Mouse (Mus musculus): ENCODE data around the gene Eif5a. TPM values are rescaled to one million over a fixed set of nuclear protein-coding genes. Genes with fewer than 3 reads are reported as not detected.
A peak's percentile ranks its signal among the peaks of the same experiment; 100 is the strongest.

Eif5a gene
- polyA plus RNA-seq, 1 experiment, result 2,079 TPM

GRCm38 (mm10) chr11:69915667-69916627 is 5.8 kb downstream of the Eif5a start:
- peak overlapping the region; percentile 40 for H3K4me3 ChIP-seq (replicated peaks)
- peaks cover 68% of the 10 kb centered on the region for H3K4me1 ChIP-seq
- no peak for TF ChIP-seq FLI1 (IDR thresholded peaks at IDR 0.05; ENCODE audit: low read length)
- TF ChIP-seq GATA1 (IDR thresholded peaks at IDR 0.05; ENCODE audit: borderline replicate concordance, low read length), result no peak
- H3K36me3 ChIP-seq (replicated peaks; ENCODE audit: low read length), result peaks cover 73% of the 10 kb centered on the region
- H3K9me3 ChIP-seq, result no peaks in the 10 kb centered on the region
- no peaks in the 10 kb centered on the region for H3K27me3 ChIP-seq (replicated peaks)

DNA sequence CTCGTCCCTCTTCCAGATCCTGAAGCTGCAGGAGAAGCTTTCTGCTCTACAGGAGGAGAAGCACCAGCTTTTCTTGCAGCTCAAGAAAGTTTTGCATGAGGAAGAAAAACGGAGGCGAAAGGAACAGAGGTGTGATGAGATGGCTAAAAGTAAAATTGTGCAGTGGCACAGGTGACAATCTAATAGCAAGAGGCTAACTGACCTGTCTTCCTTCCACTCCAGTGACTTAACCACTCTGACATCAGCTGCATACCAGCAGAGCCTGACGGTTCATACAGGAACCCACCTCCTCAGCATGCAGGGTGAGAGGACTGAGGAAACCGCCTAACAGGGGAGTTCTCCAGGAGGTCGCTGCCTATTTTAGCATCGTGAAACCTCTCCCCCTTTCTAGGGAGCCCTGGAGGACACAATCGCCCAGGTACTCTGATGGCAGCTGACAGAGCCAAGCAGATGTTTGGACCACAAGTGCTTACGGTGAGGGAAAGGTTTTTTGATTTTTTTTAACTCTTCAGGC is 6.8 kb downstream of the Eif5a start:
- Histone ChIP-seq H3K9me3 (no peaks in the 10 kb centered on the region), H3K4me1 (peaks cover 68% of the 10 kb centered on the region), H3K36me3 (replicated peaks; ENCODE audit: low read length) (peaks cover 82% of the 10 kb centered on the region), H3K4me3 (replicated peaks) (peak overlapping the region; percentile 98), H3K27me3 (replicated peaks) (no peaks in the 10 kb centered on the region)
- TF ChIP-seq FLI1 (IDR thresholded peaks at IDR 0.05; ENCODE audit: low read length) (no peak), GATA1 (IDR thresholded peaks at IDR 0.05; ENCODE audit: borderline replicate concordance, low read length) (no peak)

GRCm38 (mm10) chr11:69914372-69914764 is 7.4 kb downstream of the Eif5a start:
- Histone ChIP-seq H3K4me1 (peaks cover 67% of the 10 kb centered on the region), H3K4me3 (replicated peaks) (peak overlapping the region; percentile 98), H3K27me3 (replicated peaks) (no peaks in the 10 kb centered on the region), H3K9me3 (no peaks in the 10 kb centered on the region), H3K36me3 (replicated peaks; ENCODE audit: low read length) (peaks cover 87% of the 10 kb centered on the region)
- TF ChIP-seq GATA1 (IDR thresholded peaks at IDR 0.05; ENCODE audit: borderline replicate concordance, low read length) (no peak), FLI1 (IDR thresholded peaks at IDR 0.05; ENCODE audit: low read length) (no peak)

DNA sequence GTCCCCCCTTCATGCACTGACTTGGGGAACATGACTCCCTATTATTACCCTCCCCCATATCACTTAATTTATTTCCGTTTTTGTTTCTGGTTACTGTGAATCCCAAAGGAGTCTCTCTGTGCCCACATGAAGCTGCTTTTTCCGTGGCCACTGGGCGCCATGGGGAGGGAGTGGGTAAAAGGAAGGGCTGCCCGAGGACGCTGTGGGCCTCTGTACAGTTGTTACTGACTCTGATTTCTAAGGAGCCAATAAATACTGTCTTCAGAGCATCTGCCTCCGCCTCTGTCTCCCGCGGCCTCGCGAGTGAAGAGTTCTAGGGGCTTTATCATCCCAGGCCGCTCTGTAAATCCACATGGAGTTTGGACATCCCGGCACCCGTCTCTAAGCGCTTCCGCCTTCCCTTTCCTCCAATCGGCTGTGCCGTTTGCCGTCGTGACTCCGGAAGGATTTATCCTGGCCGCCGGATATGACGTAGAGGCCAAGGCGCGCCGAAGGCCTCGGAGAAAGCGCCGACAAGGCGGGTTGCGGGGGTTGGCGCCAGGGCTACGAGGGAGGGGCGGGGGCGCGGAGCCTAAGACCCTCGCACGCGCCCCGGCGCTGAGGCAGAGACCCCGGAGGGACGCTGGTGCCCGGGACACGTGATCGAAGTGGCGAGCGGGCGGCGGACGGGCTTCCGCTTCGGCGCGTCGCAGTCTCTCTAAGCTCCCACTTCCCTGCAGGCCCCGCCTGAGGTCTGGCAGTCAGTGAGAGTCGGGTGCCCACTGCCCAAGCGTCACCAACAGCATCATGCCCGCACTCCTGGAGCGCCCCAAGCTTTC is 8.0 kb downstream of the Eif5a start, which contains the start of gene Gps2:
Gene Gps2 (plus strand): TSS at position 335 of the 818 bp plus-strand sequence.
- Histone ChIP-seq H3K27me3 (replicated peaks) (no peaks in the 10 kb centered on the region), H3K9me3 (no peaks in the 10 kb centered on the region), H3K4me1 (peaks cover 61% of the 10 kb centered on the region), H3K36me3 (replicated peaks; ENCODE audit: low read length) (peaks cover 87% of the 10 kb centered on the region), H3K4me3 (replicated peaks) (peak within 1 kb of the TSS; percentile 98)
- TF ChIP-seq FLI1 (IDR thresholded peaks at IDR 0.05; ENCODE audit: low read length) (peak; percentile 54; the same call in 1 of the 2 replicates), GATA1 (IDR thresholded peaks at IDR 0.05; ENCODE audit: borderline replicate concordance, low read length) (no peak)

- H3K27me3 ChIP-seq (replicated peaks), result no peaks in the 10 kb centered on the region
- no peaks in the 10 kb centered on the region for H3K9me3 ChIP-seq
- H3K4me3 ChIP-seq (replicated peaks), result peak overlapping the region; percentile 98
- peaks cover 87% of the 10 kb centered on the region for H3K36me3 ChIP-seq (replicated peaks; ENCODE audit: low read length)
- no peak for TF ChIP-seq GATA1 (IDR thresholded peaks at IDR 0.05; ENCODE audit: borderline replicate concordance, low read length)
- H3K4me1 ChIP-seq, result peaks cover 53% of the 10 kb centered on the region
Observed at GRCm38 (mm10) chr11:69912716-69913530, 8.8 kb downstream of the Eif5a start.

- TF ChIP-seq FLI1 (IDR thresholded peaks at IDR 0.05; ENCODE audit: low read length) (no peak), GATA1 (IDR thresholded peaks at IDR 0.05; ENCODE audit: borderline replicate concordance, low read length) (no peak)
- Histone ChIP-seq H3K36me3 (replicated peaks; ENCODE audit: low read length) (peaks cover 88% of the 10 kb centered on the region), H3K4me1 (peaks cover 40% of the 10 kb centered on the region), H3K4me3 (replicated peaks) (peak overlapping the region; percentile 31), H3K9me3 (no peaks in the 10 kb centered on the region), H3K27me3 (replicated peaks) (no peaks in the 10 kb centered on the region)
Observed at GRCm38 (mm10) chr11:69911701-69912100, 10.1 kb downstream of the Eif5a start.

- no peaks in the 10 kb centered on the region for H3K27me3 ChIP-seq (replicated peaks)
- peaks cover 88% of the 10 kb centered on the region for H3K36me3 ChIP-seq (replicated peaks; ENCODE audit: low read length)
- TF ChIP-seq FLI1 (IDR thresholded peaks at IDR 0.05; ENCODE audit: low read length) (no peak), GATA1 (IDR thresholded peaks at IDR 0.05; ENCODE audit: borderline replicate concordance, low read length) (no peak)
- no peak overlapping the region for H3K4me3 ChIP-seq (replicated peaks)
- peaks cover 33% of the 10 kb centered on the region for H3K4me1 ChIP-seq
- no peaks in the 10 kb centered on the region for H3K9me3 ChIP-seq
Observed at GRCm38 (mm10) chr11:69910781-69911560, 10.8 kb downstream of the Eif5a start.

DNA sequence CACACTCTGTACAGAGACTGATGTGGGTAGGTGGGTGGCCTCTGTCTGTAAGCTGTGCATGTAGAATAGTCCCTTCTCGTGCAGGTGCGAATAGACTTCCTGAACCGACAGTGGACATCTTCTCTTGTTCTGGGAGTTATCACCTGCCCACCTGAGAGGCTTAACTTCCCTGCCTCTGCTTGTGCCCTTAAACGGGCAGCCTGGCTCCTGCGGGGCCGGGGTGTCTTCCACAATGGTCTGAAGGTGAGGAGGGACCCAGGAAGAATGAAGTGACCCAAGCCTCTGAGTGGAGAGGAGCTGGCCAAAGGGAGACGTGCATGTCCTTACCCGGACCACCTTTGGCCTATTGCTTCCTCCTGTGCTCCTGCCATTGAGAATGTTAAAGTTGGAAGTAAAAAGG is 11.6 kb downstream of the Eif5a start:
- H3K4me1 ChIP-seq, result peaks cover 25% of the 10 kb centered on the region
- peaks cover 88% of the 10 kb centered on the region for H3K36me3 ChIP-seq (replicated peaks; ENCODE audit: low read length)
- TF ChIP-seq GATA1 (IDR thresholded peaks at IDR 0.05; ENCODE audit: borderline replicate concordance, low read length), result no peak
- no peak for TF ChIP-seq FLI1 (IDR thresholded peaks at IDR 0.05; ENCODE audit: low read length)
- H3K4me3 ChIP-seq (replicated peaks), result no peak overlapping the region
- H3K9me3 ChIP-seq, result no peaks in the 10 kb centered on the region
- no peaks in the 10 kb centered on the region for H3K27me3 ChIP-seq (replicated peaks)

All from megakaryocyte, embryonic 14.5 days (primary cell).